Mouse (Mus musculus) left cerebral cortex, postnatal 25 days (tissue): ENCODE measurements around the gene Rnd1. TPM values are rescaled to one million over a fixed set of nuclear protein-coding genes. Genes with fewer than 3 reads are reported as not detected.

Source experiments
- DNase-seq, 2 experiments: peaks; one replicate each; pipeline ENCODE4 v3.0.0; 2022; ENCODE audit warnings: low spot score in 2 of 2, mixed read lengths in 1 of 2
- intact Hi-C: fragments of 180-260 bp; cut with DNase I; formaldehyde crosslinking; loops from one replicate; pipeline ENCODE4 v1.15.1; 2025
- total RNA-seq, 2 experiments: library from RNA; stranded (reverse); gene quantifications; 2 replicates each; pipeline ENCODE4 v1.2.3; 2021

The Rnd1 gene
- total RNA-seq, 2 experiments from 2014 or later = 31.8 to 36.8 TPM

GRCm38 (mm10) chr15:98646737-98647136, 30.5 kb downstream of the Rnd1 start:
- intact Hi-C loops = no loop called here
- no peak for DNase-seq

- DNase-seq = no peak
- intact Hi-C loops = no loop called here
Observed at GRCm38 (mm10) chr15:98645057-98646026, 31.9 kb downstream of the Rnd1 start.

- no peak for DNase-seq
Observed at GRCm38 (mm10) chr15:98644406-98644805, 32.9 kb downstream of the Rnd1 start.

GRCm38 (mm10) chr15:98640157-98640556, 37.1 kb downstream of the Rnd1 start:
- intact Hi-C loops = no loop called here
- DNase-seq = no peak

More at GRCm38 (mm10) chr15:98644406-98644805, 32.9 kb downstream of the Rnd1 start:
- intact Hi-C loops = no loop called here

GRCm38 (mm10) chr15:98637155-98637554, 40.1 kb downstream of the Rnd1 start:
- no peak for DNase-seq
- intact Hi-C loops = no loop called here

- DNase-seq = peak; percentile 68 to 88
- intact Hi-C loops = no loop called here
Observed at GRCm38 (mm10) chr15:98636517-98636916, 40.7 kb downstream of the Rnd1 start.

GRCm38 (mm10) chr15:98635291-98635841, 41.9 kb downstream of the Rnd1 start:
- intact Hi-C loops = loop anchor here (2.0 kb wide), 1 partner anchor 27 kb away; the partner anchor contains the start of gene Ddx23
- DNase-seq = no peak

- intact Hi-C loops = loop anchor here (2.0 kb wide), 1 partner anchor 28 kb away; the partner anchor contains the start of gene Ddx23
- DNase-seq = peak; percentile 80 to 87
Observed at GRCm38 (mm10) chr15:98634541-98635081, 42.6 kb downstream of the Rnd1 start.

- no peak for DNase-seq
- intact Hi-C loops = loop anchor here (2.0 kb wide), 1 partner anchor 29 kb away; the partner anchor contains the start of gene Ddx23
Observed at GRCm38 (mm10) chr15:98633822-98634470, 43.3 kb downstream of the Rnd1 start.

GRCm38 (mm10) chr15:98632921-98633320, 44.3 kb downstream of the Rnd1 start:
- no peak for DNase-seq
- intact Hi-C loops = no loop called here

- DNase-seq = peak; percentile 66 to 68
- intact Hi-C loops = no loop called here
Observed at GRCm38 (mm10) chr15:98632107-98632744, 45.0 kb downstream of the Rnd1 start.

- intact Hi-C loops = no loop called here
- peak in 1 of 2 experiments; percentile 45 for DNase-seq
Observed at GRCm38 (mm10) chr15:98631493-98631892, 45.8 kb downstream of the Rnd1 start.

- no peak for DNase-seq
- intact Hi-C loops = no loop called here
Observed at GRCm38 (mm10) chr15:98630540-98630939, 46.7 kb downstream of the Rnd1 start, which contains the start of gene Cacnb3. Gene Cacnb3 (plus strand): TSS chr15:98630840.

GRCm38 (mm10) chr15:98629464-98629863, 47.8 kb downstream of the Rnd1 start:
- intact Hi-C loops = no loop called here

GRCm38 (mm10) chr15:98628589-98629254, 48.5 kb downstream of the Rnd1 start:
- intact Hi-C loops = no loop called here
- no peak for DNase-seq

More at GRCm38 (mm10) chr15:98629464-98629863, 47.8 kb downstream of the Rnd1 start:
- no peak for DNase-seq

GRCm38 (mm10) chr15:98626487-98627212, 50.6 kb downstream of the Rnd1 start:
- intact Hi-C loops = no loop called here
- DNase-seq = no peak

GRCm38 (mm10) chr15:98626078-98626477, 51.2 kb downstream of the Rnd1 start:
- no peak for DNase-seq

GRCm38 (mm10) chr15:98623361-98623821, 53.9 kb downstream of the Rnd1 start:
- DNase-seq = no peak
- intact Hi-C loops = no loop called here

More at GRCm38 (mm10) chr15:98626078-98626477, 51.2 kb downstream of the Rnd1 start:
- intact Hi-C loops = no loop called here
